Mouse (Mus musculus) testis, adult 10 weeks (tissue): ENCODE data around the gene Klhl3. TPM values are rescaled to one million over a fixed set of nuclear protein-coding genes. Genes with fewer than 3 reads are reported as not detected.

Source experiments
- polyA plus RNA-seq: library from polyadenylated mRNA; stranded (reverse); fragments of 350-450 nt; fragmentation: Illumina TruSeq; extraction: RNeasy Lipid Tissue Mini Kit (QIAGEN cat#74804); gene quantifications from one replicate; pipeline ENCODE4 v1.2.3, GENCODE M21; 2014; ENCODE audit warnings: low read depth, low replicate concordance

Klhl3 gene
- polyA plus RNA-seq = 3.2 TPM

DNA sequence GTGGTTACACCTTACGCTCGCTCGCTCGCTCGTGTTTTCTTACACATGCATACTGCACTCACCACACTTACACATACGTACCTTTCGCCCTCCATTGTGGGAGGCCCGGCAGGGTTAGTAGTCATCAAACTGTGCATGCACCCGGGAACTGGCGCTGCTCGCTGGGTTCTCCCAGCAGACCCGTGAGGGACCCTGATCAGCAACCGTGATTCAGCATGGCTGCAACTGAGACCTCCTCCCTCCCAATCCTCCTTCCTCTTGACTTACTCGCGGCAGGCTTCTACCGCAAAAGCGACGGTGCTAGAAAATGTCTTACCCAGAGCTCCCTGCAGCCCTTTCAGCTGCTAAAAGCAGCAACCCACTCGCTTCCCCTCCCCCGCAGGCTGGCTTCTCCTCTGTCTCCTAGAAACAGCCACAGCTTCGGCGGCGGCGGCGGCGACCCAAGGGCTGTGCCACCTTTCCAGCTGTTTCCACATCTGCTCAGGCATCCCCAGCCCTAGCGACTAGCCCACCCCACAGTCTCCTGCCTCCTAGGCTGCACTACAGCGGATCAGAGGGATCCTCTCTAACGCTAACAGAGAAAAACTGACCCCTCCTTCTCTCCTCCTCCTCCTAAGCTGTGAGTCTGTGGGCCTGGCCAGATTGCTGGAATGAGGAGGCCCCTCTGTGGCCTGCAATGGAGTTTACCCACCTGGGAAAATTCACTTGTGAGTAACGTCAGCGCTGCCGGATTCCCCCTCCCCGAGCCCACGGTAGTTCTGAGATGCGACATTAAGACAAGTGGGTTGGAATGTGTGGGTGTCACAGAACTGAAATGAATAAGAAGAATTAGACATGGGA, at the start of gene Klhl3:
Klhl3 (minus strand) TSS at position 532 of the 840 bp plus-strand sequence.

DNA sequence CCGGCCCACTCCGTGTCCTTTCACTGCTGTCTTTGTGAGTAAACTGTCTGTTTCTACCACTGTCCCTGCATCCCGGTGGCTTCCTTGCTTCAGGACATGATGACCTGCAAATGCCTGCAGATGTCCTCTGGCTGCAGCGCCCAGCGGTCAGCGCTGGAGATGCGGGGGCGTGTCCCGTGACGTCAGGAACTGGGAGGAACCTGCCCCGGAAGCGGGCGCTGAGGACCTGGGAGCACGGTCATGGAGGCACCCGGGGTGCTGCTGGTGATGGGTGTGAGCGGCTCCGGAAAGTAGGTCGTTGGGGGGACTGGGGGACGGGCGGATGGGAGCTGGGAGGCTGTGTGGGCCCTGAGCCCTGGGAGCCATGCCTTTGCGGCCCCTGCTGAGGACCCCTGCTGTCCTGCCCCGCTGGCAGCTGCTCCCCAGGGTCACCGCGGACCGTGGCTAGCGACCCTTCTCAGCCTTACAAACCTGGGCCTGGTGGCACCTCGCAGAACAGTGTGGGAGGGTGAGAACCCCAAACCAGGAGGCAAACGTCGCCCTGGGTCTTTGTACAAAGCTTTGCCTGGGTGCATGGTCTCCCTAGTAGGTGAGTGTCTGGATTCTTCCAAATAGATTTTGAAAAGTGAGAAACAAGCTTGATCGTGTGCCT, 44.2 kb upstream of the Klhl3 start, which contains the start of gene Idnk:
Idnk (plus strand) TSS at position 203 of the 652 bp plus-strand sequence.

DNA sequence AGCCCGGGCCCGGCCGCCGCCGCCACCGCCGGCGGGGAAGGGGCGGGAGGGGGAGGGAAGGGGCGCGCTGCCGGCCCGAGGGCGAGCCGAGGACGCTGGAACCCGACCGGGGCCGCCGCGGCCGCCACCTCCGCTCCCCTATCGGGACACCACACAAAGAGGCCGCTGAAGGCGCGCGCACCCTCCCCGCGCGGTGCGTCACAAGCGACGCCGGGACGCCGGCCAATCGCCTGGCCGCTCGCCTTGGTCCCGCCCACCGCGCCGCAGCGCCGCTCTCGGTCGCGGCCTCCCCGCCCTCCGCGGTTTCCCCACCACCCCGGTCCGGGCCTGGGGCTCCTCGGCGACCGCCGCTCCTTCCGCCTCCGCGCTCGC, 15.0 kb upstream of the Klhl3 start, which contains the start of gene Hnrnpa0:
Hnrnpa0 (minus strand) TSS at position 161 of the 372 bp plus-strand sequence.

Other genes with a start within 250 kb of the Klhl3 start
- 0.15 TPM for gene Spock1, start 205.3 kb downstream of the Klhl3 start, polyA plus RNA-seq
- gene Hnrnpa0, start 15.0 kb upstream of the Klhl3 start, polyA plus RNA-seq = 49.5 TPM
- 3.2 TPM for gene Idnk, start 44.1 kb upstream of the Klhl3 start, polyA plus RNA-seq
- 84.9 TPM for gene Ubqln1, start 102.1 kb upstream of the Klhl3 start, polyA plus RNA-seq
- gene Gkap1, start 162.1 kb upstream of the Klhl3 start, polyA plus RNA-seq = 1,845 TPM
- gene Kif27, start 245.5 kb upstream of the Klhl3 start, polyA plus RNA-seq = 196 TPM